Mouse (Mus musculus): ENCODE results near the gene Atxn1.

- TF ChIP-seq CTCF (IDR thresholded peaks at IDR 0.05) (no peak), EP300 (IDR thresholded peaks at IDR 0.05) (no peak)
Observed at GRCm38 (mm10) chr13:45888953-45889749, 75.7 kb downstream of the Atxn1 start.

Data from lung, postnatal 0 days (tissue).